Mouse (Mus musculus) Patski (cell line): Measurements from ENCODE around the gene Sowahb. TPM values are rescaled to one million over a fixed set of nuclear protein-coding genes. Genes with fewer than 3 reads are reported as not detected.
A peak's percentile ranks its signal among the peaks of the same experiment; 100 is the strongest.

Experiments
- ATAC-seq: fragments of 100-300 bp; one replicate; pipeline ENCODE4 v1.8.0; 2021
- CTCF ChIA-PET: fragments of 350-600 bp; sonication (Branson Sonifier 250); formaldehyde crosslinking; loops from one replicate; lab custom pipeline; 2022; ENCODE audit warnings: inconsistent platforms; lab: Charles Lee
- POLR2A ChIA-PET: fragments of 350-600 bp; sonication (Branson Sonifier 250); formaldehyde crosslinking; loops from one replicate; lab custom pipeline; 2022; ENCODE audit warnings: antibody characterized with exemption, inconsistent platforms; lab: Charles Lee
- DNase-seq: peaks from one replicate; pipeline ENCODE4 v3.0.0-alpha.2; 2011; ENCODE audit warnings: low read depth, low spot score
- H3K27me3 ChIP-seq: fragments of 371-371 bp; one replicate; pipeline ENCODE4 v1.5.1; 2021
- CTCF ChIP-seq: fragments of 100-300 bp; IDR thresholded peaks from one replicate; pipeline ENCODE4 v1.5.1; 2021
- in situ Hi-C: fragments of 300-500 bp; cut with MboI; formaldehyde crosslinking; loops from 3 replicates; pipeline ENCODE4 v1.11.1; 2018; ENCODE audit warnings: low pct_unique_long_range_greater_than_20kb, mixed read lengths
- polyA plus RNA-seq: library from polyadenylated mRNA; unstranded; gene quantifications from one replicate; pipeline ENCODE4 v1.2.3, GENCODE M21; 2021

Gene Sowahb
- polyA plus RNA-seq = 0.18 TPM

- H3K27me3 ChIP-seq = no peaks in the 10 kb centered on the region
- CTCF ChIA-PET = no interaction called here
- in situ Hi-C loops = no loop called here
- TF ChIP-seq CTCF = no peak
- DNase-seq (no peak), ATAC-seq (no peak)
- POLR2A ChIA-PET = no interaction called here
Observed at GRCm38 (mm10) chr5:93044584-93045370, at the start of gene Sowahb. TSS of gene Sowahb (minus strand) at chr5:93045022.

GRCm38 (mm10) chr5:93093638-93094527, 49.1 kb upstream of the Sowahb start:
- POLR2A ChIA-PET = interaction anchor here (0.5 to 2.3 kb wide), 7 partner anchors 33 to 592 kb away, joined by 3 to 17 read pairs (median 5); no protein-coding TSS in a partner anchor
- CTCF ChIA-PET = interaction anchor here (1.1 to 1.6 kb wide), 3 partner anchors 51 to 74 kb away, joined by 3 read pairs; no protein-coding TSS in a partner anchor
- in situ Hi-C loops = loop anchor here (5.0 to 10.0 kb wide), 4 partner anchors 68 to 419 kb away; partner anchors contain the start of genes Ccdc158 and Ccng2
- DNase-seq = no peak
- no peaks in the 10 kb centered on the region for H3K27me3 ChIP-seq
- ATAC-seq = peak; percentile 41
- TF ChIP-seq CTCF = no peak

GRCm38 (mm10) chr5:93092857-93093622, 48.2 kb upstream of the Sowahb start, which contains the start of gene Sept11:
TSS of gene Sept11 (plus strand) at chr5:93093437.
- ATAC-seq = peak; percentile 75
- in situ Hi-C loops = loop anchor here (5.0 to 10.0 kb wide), 4 partner anchors 69 to 418 kb away; partner anchors contain the start of genes Ccdc158 and Ccng2
- TF ChIP-seq CTCF = no peak

GRCm38 (mm10) chr5:93092147-93092781, 47.4 kb upstream of the Sowahb start:
- ChIA-PET POLR2A (interaction anchor here (0.6 to 2.3 kb wide), 7 partner anchors 37 to 112 kb away, joined by 3 to 17 read pairs (median 5); no protein-coding TSS in a partner anchor), CTCF (interaction anchor here (1.0 to 1.9 kb wide), 4 partner anchors 38 to 364 kb away, joined by 3 to 5 read pairs (median 3); no protein-coding TSS in a partner anchor)
- H3K27me3 ChIP-seq = no peaks in the 10 kb centered on the region
- TF ChIP-seq CTCF = no peak
- DNase-seq (no peak), ATAC-seq (peak; percentile 16)
- in situ Hi-C loops = loop anchor here (5.0 to 10.0 kb wide), 4 partner anchors 70 to 417 kb away; partner anchors contain the start of genes Ccdc158 and Ccng2

More at GRCm38 (mm10) chr5:93092857-93093622, 48.2 kb upstream of the Sowahb start, which contains the start of gene Sept11:
- DNase-seq = no peak
- ChIA-PET CTCF (interaction anchor here (1.0 to 1.9 kb wide), 6 partner anchors 37 to 365 kb away, joined by 3 to 5 read pairs (median 3); no protein-coding TSS in a partner anchor), POLR2A (interaction anchor here (0.7 to 2.3 kb wide), 8 partner anchors 34 to 111 kb away, joined by 3 to 17 read pairs (median 5); no protein-coding TSS in a partner anchor)
- no peaks in the 10 kb centered on the region for H3K27me3 ChIP-seq

GRCm38 (mm10) chr5:93091266-93091665, 46.4 kb upstream of the Sowahb start:
- POLR2A ChIA-PET = no interaction called here
- in situ Hi-C loops = loop anchor here (5.0 to 10.0 kb wide), 4 partner anchors 71 to 416 kb away; partner anchors contain the start of genes Ccdc158 and Ccng2
- CTCF ChIA-PET = interaction anchor here (1.9 kb wide), 1 partner anchor 363 kb away, joined by 5 read pairs; no protein-coding TSS in a partner anchor
- DNase-seq (no peak), ATAC-seq (no peak)
- no peaks in the 10 kb centered on the region for H3K27me3 ChIP-seq
- TF ChIP-seq CTCF = no peak

GRCm38 (mm10) chr5:93085900-93086299, 41.1 kb upstream of the Sowahb start:
- H3K27me3 ChIP-seq = no peaks in the 10 kb centered on the region
- ATAC-seq = no peak
- no peak for DNase-seq
- TF ChIP-seq CTCF = no peak
- POLR2A ChIA-PET = no interaction called here
- CTCF ChIA-PET = interaction anchor here (0.6 to 2.1 kb wide), 8 partner anchors 10 to 116 kb away, joined by 3 to 6 read pairs (median 4); no protein-coding TSS in a partner anchor
- in situ Hi-C loops = no loop called here

GRCm38 (mm10) chr5:93085015-93085598, 40.3 kb upstream of the Sowahb start:
- TF ChIP-seq CTCF = no peak
- in situ Hi-C loops = no loop called here
- no peaks in the 10 kb centered on the region for H3K27me3 ChIP-seq
- POLR2A ChIA-PET = no interaction called here
- CTCF ChIA-PET = interaction anchor here (0.6 to 2.1 kb wide), 10 partner anchors 11 to 356 kb away, joined by 3 to 6 read pairs (median 3); no protein-coding TSS in a partner anchor
- DNase-seq = no peak
- ATAC-seq = peak; percentile 87

- H3K27me3 ChIP-seq = no peaks in the 10 kb centered on the region
- ChIA-PET CTCF (interaction anchor here (0.9 to 2.0 kb wide), 2 partner anchors 9 to 18 kb away, joined by 4 to 6 read pairs; no protein-coding TSS in a partner anchor), POLR2A (interaction anchor here (0.7 kb wide), 1 partner anchor 9 kb away, joined by 4 read pairs; no protein-coding TSS in a partner anchor)
- in situ Hi-C loops = no loop called here
- ATAC-seq (no peak), DNase-seq (no peak)
- TF ChIP-seq CTCF = no peak
Observed at GRCm38 (mm10) chr5:93079596-93079995, 34.8 kb upstream of the Sowahb start.
